ENCODE assay signal across 8 mouse cellular contexts in the genomic region with DNA sequence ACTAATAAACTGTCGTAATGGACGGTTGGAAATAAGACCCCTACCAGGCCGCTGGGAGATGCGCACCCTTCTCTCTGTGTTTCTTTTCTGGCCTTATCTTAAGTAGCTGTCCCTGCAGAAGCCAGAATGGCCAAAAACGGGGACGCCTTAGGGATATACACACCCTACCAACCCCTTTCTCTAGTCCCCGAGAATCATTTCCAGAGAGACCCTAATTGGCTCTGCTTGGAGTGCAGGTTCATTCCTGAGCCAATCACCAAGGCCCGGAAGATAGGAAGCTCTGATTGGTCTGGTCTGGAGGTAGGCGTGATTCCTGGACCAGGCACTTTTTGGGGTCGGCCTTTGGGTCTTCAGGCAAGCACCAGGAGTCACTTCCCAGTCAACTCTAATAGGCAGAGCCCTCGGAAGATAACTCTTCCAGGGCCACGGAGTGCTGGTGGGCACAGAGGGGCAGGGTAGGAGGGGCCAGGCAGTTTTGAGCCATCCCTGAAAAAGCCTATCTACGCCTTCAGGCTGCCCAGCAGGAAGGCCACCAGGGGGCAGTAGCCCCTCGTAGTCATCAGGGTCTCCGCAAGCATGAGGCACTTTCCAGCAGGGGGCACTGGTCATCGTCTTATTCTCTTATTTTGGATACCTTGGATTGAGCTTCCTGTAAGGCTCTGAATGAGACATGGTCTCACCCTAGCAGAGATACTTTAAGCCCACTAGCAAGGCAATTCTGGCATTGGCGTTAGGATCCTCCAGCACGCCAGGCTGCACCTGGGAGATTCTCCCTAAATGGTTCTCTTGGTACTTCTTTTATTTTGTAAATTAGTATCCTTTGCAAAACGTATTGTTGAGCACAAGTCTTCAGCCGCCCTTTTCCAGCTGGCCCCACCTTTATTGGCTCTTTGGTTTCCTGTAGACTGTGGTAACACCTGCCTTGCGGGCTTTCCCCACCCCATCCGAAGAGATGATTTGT. TPM values are rescaled to one million over a fixed set of nuclear protein-coding genes. Genes with fewer than 3 reads are reported as not detected.
A peak's percentile ranks its signal among the peaks of the same experiment; 100 is the strongest.
DNase-seq lines count a peak whose midpoint lies in the region; ATAC-seq and TF ChIP-seq lines count a peak whose summit lies in the region.

No protein-coding gene starts in this region.

- H3K27me3 ChIP-seq in hindbrain, embryonic 11.5 days (ENCODE audit: control insufficient read depth, insufficient read depth, low read length), result no peaks in the 10 kb centered on the region
- H3K27me3 ChIP-seq in lung, embryonic 16.5 days (ENCODE audit: control insufficient read depth, insufficient read depth, low read depth, low read length), result no peaks in the 10 kb centered on the region
- H3K27me3 ChIP-seq in thymus, adult 2 months (ENCODE audit: control insufficient read depth, insufficient read depth, low read length), result no peaks in the 10 kb centered on the region

- no peaks in the 10 kb centered on the region for H3K4me1 ChIP-seq in hindbrain, embryonic 11.5 days (replicated peaks; ENCODE audit: control insufficient read depth, insufficient read depth, low read length)
- H3K4me1 ChIP-seq in lung, embryonic 16.5 days (replicated peaks; ENCODE audit: control insufficient read depth, insufficient read depth, low read length), result peaks cover 6% of the 10 kb centered on the region
- H3K4me1 ChIP-seq in thymus, adult 2 months (replicated peaks; ENCODE audit: control insufficient read depth, insufficient read depth, low read length), result peaks cover 7% of the 10 kb centered on the region

- peak overlapping the region; percentile 38 for H3K4me3 ChIP-seq in hindbrain, embryonic 11.5 days (ENCODE audit: low read depth, low read length)
- H3K4me3 ChIP-seq in lung, embryonic 16.5 days (ENCODE audit: low read length), result peak overlapping the region; percentile 54
- peak overlapping the region; percentile 36 for H3K4me3 ChIP-seq in thymus, adult 2 months (ENCODE audit: control insufficient read depth, insufficient read depth, low read length)

- peak; percentile 96 for DNase-seq in Muller cell, postnatal 12 days (ENCODE audit: inconsistent ontology term)
- DNase-seq in cerebellum, adult 9-11 months, result peak; percentile 89
- DNase-seq in frontal cortex, adult 2 months (ENCODE audit: extremely low spot score in 1 of 2, low spot score in 1 of 2), result peak; percentile 92 to 99
- peak; percentile 99 for DNase-seq in hindbrain, embryonic 11.5 days (ENCODE audit: low spot score)
- DNase-seq in layer of hippocampus, adult 9-11 months, result peak; percentile 95
- peak; percentile 80 for DNase-seq in ovary, adult 18-20 months (ENCODE audit: low spot score)
- DNase-seq in thymus, adult 2 months, result peak; percentile 89

- H3K27ac ChIP-seq in hindbrain, embryonic 11.5 days (ENCODE audit: low read depth, low read length), result 0 out of 2 replicates have a peak overlapping the region, but pooled peaks have one; percentile 62
- H3K27ac ChIP-seq in lung, embryonic 16.5 days (ENCODE audit: low read length), result no peak overlapping the region
- H3K27ac ChIP-seq in thymus, adult 2 months (ENCODE audit: control insufficient read depth, insufficient read depth, low read length), result no peak overlapping the region

- H3K9me3 ChIP-seq in hindbrain, embryonic 11.5 days (ENCODE audit: control insufficient read depth, low read length), result no peaks in the 10 kb centered on the region
- H3K9me3 ChIP-seq in lung, embryonic 16.5 days (ENCODE audit: control insufficient read depth, low read length), result no peaks in the 10 kb centered on the region

- peak; percentile 99 for TF ChIP-seq CTCF in thymus, adult 2 months (IDR thresholded peaks at IDR 0.05; ENCODE audit: borderline replicate concordance, control insufficient read depth, extremely low read depth, insufficient read depth, low read length, poor library complexity)

- peak overlapping the region; percentile 39 for H3K9ac ChIP-seq in hindbrain, embryonic 11.5 days (ENCODE audit: low read depth, low read length)
- peak overlapping the region; percentile 66 for H3K9ac ChIP-seq in lung, embryonic 16.5 days (ENCODE audit: low read length)

- H3K36me3 ChIP-seq in hindbrain, embryonic 11.5 days (ENCODE audit: control insufficient read depth, insufficient read depth, low read length), result no peaks in the 10 kb centered on the region
- H3K36me3 ChIP-seq in lung, embryonic 16.5 days (ENCODE audit: control insufficient read depth, insufficient read depth, low read length), result no peaks in the 10 kb centered on the region
- H3K36me3 ChIP-seq in thymus, adult 2 months (ENCODE audit: control insufficient read depth, insufficient read depth, low read length), result no peaks in the 10 kb centered on the region

- ATAC-seq in hindbrain, embryonic 11.5 days (ENCODE audit: low FRiP score), result peak; percentile 96
- ATAC-seq in lung, embryonic 16.5 days (ENCODE audit: low read depth), result peak; percentile 96

- 10% methylated on average over 22 of the region's 22 CpGs for WGBS in hindbrain, embryonic 11.5 days
- WGBS in lung, embryonic 16.5 days, result 8% methylated on average over 22 of the region's 22 CpGs
- WGBS in thymus, adult 2 months, result 7% methylated on average over 22 of the region's 22 CpGs

- TF ChIP-seq POLR2A in thymus, adult 2 months (IDR thresholded peaks at IDR 0.05; ENCODE audit: control insufficient read depth, extremely low read depth, insufficient read depth, low read length, poor library complexity), result no peak

- H3K4me2 ChIP-seq in hindbrain, embryonic 11.5 days (replicated peaks; ENCODE audit: low read depth, low read length), result peak overlapping the region; percentile 50
- H3K4me2 ChIP-seq in lung, embryonic 16.5 days (ENCODE audit: low read depth, low read length), result peak overlapping the region; percentile 74

RNA-seq across cellular contexts. Expression of gene Znfx1, which starts 9.1 kb away (rescaled TPM):
- 30.0 and 31.2 TPM in 2 replicates for polyA plus RNA-seq in frontal cortex, adult 2 months (2012; rRNA removed)
- polyA plus RNA-seq in hindbrain, embryonic 11.5 days (2014; fragmentation: Nextera tagmentation; extraction: Ambion mirVana), result 4.9 and 6.5 TPM in 2 replicates
- polyA plus RNA-seq in lung, embryonic 16.5 days (2015; fragmentation: Nextera tagmentation; extraction: Ambion mirVana), result 8.9 and 10.0 TPM in 2 replicates
- 46.0 and 46.9 TPM in 2 replicates for polyA plus RNA-seq in thymus, adult 2 months (2012; rRNA removed)

RNA-seq across cellular contexts. Expression of gene Ddx27, which starts 56.9 kb away (rescaled TPM):
- 36.7 and 42.6 TPM in 2 replicates for polyA plus RNA-seq in frontal cortex, adult 2 months (2012; rRNA removed)
- polyA plus RNA-seq in hindbrain, embryonic 11.5 days (2014; fragmentation: Nextera tagmentation; extraction: Ambion mirVana), result 37.9 and 40.4 TPM in 2 replicates
- polyA plus RNA-seq in lung, embryonic 16.5 days (2015; fragmentation: Nextera tagmentation; extraction: Ambion mirVana), result 40.5 and 43.6 TPM in 2 replicates
- polyA plus RNA-seq in thymus, adult 2 months (2012; rRNA removed), result 46.0 and 50.6 TPM in 2 replicates
